Mouse (Mus musculus) cerebellum, adult 9-11 months (tissue): ENCODE measurements around the gene Iqcd.

Experiments used
- DNase-seq: peaks from one replicate; pipeline ENCODE4 v3.0.0; 2022

Iqcd gene

GRCm38 (mm10) chr5:120574469-120575063 lies 14.2 kb upstream of the Iqcd start:
- peak; percentile 72 for DNase-seq

GRCm38 (mm10) chr5:120576781-120577301 lies 12.0 kb upstream of the Iqcd start:
- no peak for DNase-seq

- DNase-seq: no peak
Observed at GRCm38 (mm10) chr5:120577935-120578441, 10.8 kb upstream of the Iqcd start.

- no peak for DNase-seq
Observed at GRCm38 (mm10) chr5:120578504-120579081, 10.2 kb upstream of the Iqcd start.

- peak; percentile 80 for DNase-seq
Observed at GRCm38 (mm10) chr5:120579211-120579897, 9.5 kb upstream of the Iqcd start.

- DNase-seq: peak; percentile 80
Observed at GRCm38 (mm10) chr5:120579898-120580626, 8.8 kb upstream of the Iqcd start.

- no peak for DNase-seq
Observed at GRCm38 (mm10) chr5:120582002-120582401, 6.8 kb upstream of the Iqcd start.

- DNase-seq: no peak
Observed at GRCm38 (mm10) chr5:120583511-120583910, 5.3 kb upstream of the Iqcd start.

GRCm38 (mm10) chr5:120584968-120585367 lies 3.8 kb upstream of the Iqcd start:
- no peak for DNase-seq

GRCm38 (mm10) chr5:120586741-120587615 lies 1.8 kb upstream of the Iqcd start:
- no peak for DNase-seq

GRCm38 (mm10) chr5:120587616-120587926 lies 1.2 kb upstream of the Iqcd start:
- DNase-seq: no peak

- DNase-seq: no peak
Observed at GRCm38 (mm10) chr5:120587940-120588568, 762 bp upstream of the Iqcd start.

- no peak for DNase-seq
Observed at GRCm38 (mm10) chr5:120590356-120591010, 1.7 kb downstream of the Iqcd start.

GRCm38 (mm10) chr5:120592141-120592540 lies 3.3 kb downstream of the Iqcd start:
- DNase-seq: no peak

GRCm38 (mm10) chr5:120594485-120594884 lies 5.7 kb downstream of the Iqcd start:
- no peak for DNase-seq

- no peak for DNase-seq
Observed at GRCm38 (mm10) chr5:120599625-120600024, 10.8 kb downstream of the Iqcd start.

- DNase-seq: no peak
Observed at GRCm38 (mm10) chr5:120600946-120601668, 12.3 kb downstream of the Iqcd start.

GRCm38 (mm10) chr5:120602210-120602609 lies 13.4 kb downstream of the Iqcd start:
- DNase-seq: peak; percentile 80

- no peak for DNase-seq
Observed at GRCm38 (mm10) chr5:120603515-120603914, 14.7 kb downstream of the Iqcd start.

GRCm38 (mm10) chr5:120604839-120605238 lies 16.0 kb downstream of the Iqcd start:
- peak; percentile 88 for DNase-seq
